Mouse (Mus musculus) natural killer cell, adult 2 months (primary cell): ENCODE results near the gene Dnah2.

Experiments used
- DNase-seq, 2 experiments: peaks; one replicate each; pipeline ENCODE4 v3.0.0; 2022; ENCODE audit warnings: low spot score in 2 of 2

Gene Dnah2

GRCm38 (mm10) chr11:69471491-69471890 lies 77.4 kb downstream of the Dnah2 start:
- DNase-seq = no peak

GRCm38 (mm10) chr11:69469301-69469700 lies 79.6 kb downstream of the Dnah2 start:
- DNase-seq = no peak

DNA sequence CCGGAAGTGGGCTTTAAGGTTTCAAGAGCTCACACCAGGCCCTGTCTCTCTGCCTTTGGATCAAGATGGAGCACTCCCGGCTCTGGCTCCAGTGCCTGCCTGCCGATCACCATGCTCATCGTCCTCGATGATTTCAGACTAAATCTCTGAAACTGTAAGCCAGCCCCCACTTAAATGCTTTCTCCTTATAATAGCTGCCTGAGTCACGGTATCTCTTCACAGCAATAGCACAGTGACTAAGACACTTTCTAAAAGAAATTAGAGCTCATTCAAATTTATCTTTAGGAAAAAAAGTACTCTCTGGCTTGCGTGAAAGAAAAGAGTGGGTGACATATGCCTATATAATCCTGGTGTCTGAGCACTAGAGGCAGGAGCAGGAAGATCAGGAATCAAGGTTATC lies 84.9 kb downstream of the Dnah2 start:
- DNase-seq = no peak

DNA sequence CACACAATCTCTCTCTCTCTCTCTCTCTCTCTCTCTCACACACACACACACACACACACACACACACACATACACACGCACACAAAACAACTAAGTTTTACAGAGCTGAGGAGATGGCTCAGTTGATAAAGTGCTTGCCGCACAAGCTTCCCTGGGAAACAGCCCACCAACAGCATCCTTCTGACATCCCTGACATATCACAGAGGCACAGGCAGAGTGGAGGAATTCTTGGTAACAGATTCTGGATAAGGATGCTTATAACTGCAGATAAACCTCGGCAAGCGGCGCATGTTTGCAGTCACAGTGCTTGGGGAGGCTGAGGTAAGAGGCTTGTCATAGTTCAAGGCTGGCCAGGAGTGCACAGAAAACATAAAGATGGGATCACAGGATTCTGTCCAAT lies 87.3 kb downstream of the Dnah2 start:
- no peak for DNase-seq

DNA sequence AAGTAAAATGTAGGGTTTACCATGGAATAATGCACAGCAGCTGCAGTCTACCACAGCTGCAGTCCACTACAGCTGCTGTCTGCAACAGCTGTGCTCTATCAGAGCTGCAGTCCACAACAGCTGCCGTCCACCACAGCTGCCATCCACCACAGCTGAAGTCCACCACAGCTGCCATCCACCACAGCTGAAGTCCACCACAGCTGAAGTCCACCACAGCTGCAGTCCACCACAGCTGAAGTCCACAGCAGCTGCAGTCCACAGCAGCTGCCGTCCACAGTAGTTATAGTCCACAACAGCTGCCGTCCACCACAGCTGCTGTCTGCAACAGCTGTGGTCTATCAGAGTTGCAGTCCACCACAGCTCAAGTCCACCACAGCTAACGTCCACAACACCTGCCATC lies 89.0 kb downstream of the Dnah2 start:
- no peak for DNase-seq

DNA sequence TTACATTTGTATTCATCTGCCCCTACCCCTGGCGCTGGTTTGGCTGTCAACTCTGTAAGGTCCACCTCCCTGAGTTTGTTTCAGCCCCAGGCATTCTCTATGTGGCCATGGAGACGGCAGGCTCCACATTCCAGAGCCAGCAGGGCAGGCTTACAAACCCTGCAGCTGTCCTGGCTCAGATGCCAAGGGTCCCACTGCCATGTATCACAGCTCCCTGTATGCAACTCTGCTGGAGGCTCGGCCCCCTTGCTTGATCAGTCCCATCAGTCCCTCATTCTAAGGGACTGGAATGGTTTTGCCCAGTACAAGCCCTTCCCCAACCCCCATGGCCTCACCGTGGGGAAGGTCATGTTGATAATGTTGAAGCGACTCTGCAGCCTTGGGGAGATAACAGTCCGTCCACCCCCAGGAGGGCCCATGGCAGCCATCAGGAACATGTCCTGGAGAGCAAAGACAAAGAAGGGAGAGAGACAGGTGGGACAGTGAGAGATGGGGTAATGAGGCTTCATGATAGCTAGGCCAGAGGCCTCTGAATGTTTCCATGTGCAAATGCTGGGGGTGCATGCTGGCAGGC lies 91.8 kb downstream of the Dnah2 start:
- no peak for DNase-seq

GRCm38 (mm10) chr11:69452114-69452867 lies 96.6 kb downstream of the Dnah2 start:
- no peak for DNase-seq

DNA sequence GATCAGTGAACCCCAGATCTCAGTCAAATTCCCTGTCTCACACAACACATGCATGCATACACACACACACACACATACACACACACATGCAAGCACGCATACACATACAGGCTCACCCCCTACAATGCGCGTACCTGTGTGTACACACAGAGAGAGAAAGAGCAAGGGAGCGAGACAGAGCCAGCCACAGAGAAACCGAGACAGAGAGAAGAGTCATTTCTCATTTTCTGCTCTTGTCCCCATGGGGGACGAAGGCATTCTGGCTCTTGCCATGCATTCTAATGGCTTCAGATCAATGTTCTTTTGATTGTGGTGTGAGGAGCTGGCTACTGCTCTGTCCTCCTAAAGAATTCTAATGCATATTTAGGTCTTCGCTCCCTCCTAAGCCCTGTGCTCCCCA lies 101.6 kb downstream of the Dnah2 start:
- no peak for DNase-seq

DNA sequence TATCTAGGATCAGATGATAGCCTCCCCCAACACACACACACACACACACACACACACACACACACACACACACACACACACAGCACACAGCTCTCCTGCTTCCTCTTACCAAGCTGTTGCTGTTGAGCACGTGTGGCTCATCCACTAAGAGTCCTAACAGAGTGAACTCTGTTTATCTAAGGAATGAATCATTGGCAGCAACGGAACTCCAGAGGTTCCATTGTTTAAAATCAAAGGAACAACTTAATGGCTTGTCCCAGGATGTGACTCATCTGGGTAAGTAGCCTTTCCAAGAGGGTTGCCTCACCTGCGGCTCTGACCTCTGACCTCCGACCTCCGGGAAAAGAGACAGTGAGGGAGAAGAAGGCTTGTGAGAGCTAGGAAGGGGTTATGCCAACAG lies 105.6 kb downstream of the Dnah2 start:
- DNase-seq = no peak

DNA sequence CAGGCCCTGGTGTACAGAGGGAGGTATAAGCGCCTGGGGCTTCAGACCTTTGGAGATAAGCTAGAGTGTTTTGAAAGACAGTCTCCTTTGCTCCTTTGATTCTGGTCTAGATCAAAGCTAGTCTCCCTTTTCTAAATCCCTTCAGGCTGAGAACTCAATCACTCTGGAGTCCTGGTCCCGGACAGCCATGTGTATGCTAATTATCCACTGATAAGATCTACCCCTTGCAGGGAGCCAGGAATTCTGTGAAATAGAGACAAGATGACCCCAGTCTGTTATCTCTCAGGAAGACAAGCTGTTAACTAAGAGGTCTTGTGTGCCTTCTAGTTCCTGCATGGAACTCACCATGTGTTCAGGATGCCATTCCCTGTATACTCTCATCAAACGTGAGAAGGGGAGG lies 111.6 kb downstream of the Dnah2 start:
- no peak for DNase-seq

DNA sequence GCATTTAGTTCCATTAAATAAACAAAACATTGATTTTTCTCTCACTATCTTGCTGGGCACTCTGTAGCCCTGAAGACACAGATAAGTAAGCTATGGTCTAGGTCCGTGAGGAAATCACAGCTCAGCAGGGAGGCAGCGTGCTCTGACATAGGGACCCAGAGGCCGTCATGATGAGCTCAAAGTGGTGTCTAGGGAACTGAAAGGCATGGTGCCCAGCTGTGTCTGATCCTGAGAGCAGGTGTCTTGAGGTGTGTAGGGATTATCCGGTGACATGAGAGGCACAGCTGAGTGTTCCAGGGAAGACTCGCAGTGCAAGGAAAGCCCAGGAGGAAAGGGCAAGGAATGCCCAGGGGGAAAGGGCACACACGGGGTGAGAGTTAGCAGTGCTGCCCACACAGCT lies 115.7 kb downstream of the Dnah2 start:
- DNase-seq = no peak

DNA sequence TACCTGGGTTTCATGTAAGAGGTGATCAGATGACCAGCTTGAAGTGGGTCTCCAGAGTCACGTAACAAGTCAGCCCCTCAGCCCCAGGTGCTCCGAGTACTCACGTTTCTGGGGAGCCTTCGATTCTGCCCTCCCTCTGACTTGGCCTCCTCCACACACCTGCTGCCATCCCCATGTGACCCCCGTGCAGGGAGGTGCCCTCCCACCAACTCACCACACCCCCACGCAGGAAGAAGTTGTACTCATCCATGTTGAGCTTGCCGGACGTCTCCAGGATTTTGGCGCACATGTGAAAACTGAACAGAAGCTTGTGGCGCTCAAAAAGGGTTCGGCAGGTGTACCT lies 116.3 kb downstream of the Dnah2 start:
- DNase-seq = no peak

DNA sequence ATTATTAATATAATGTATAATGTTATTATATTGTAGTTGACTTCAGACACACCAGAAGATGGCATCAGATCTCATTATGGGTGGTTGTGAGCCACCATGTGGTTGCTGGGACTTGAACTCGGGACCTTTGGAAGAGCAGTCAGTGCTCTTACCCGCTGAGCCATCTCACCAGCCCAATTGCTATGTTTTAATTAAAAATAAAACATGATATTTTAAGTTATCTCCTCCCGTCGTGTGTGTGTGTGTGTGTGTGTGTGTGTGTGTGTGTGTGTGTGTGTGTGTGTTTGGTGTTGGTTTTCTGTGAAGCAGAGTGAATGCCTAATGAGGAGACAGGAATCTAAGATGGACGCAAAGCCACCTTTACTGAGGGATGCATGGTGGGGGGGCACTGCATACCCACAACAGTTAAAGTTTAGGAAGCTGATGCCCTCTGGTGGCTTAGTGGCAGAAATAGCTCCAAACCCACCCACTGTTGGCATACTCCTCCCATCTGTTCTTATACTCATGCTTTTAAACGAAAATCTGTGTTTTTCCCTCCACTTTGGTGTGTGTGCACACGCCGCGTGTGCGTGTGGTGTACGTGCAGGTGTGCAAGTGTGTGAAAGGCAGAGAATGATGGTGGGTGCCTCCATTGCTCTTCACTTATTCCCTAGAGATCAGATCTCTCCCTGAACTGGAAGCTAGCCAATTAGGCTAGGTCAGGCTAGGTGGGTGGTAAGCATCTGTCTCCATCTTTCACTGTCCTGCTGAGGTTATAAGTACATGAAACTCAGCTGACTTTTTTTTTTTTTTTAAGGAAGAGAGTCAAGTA lies 116.9 kb downstream of the Dnah2 start:
- DNase-seq = peak; percentile 70 to 82

DNA sequence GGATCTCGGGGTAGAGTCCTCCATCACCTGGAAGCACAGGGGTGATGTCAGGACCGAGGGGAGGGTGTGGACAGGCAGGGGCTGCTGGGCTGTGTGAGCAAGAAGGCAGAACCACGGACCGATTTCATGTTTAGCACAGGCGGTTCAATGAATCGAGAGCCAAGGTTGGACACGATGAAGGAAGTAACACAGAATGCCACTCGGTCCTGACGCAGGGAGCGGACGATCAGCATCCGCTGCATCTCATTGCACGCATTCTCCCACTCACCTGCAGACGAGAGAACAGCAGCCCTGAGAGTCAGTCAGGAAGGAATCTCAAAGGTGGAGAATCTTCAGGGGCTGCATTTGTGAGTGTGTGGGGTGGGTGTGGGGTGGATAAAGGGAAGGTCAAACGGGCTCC lies 118.3 kb downstream of the Dnah2 start:
- no peak for DNase-seq

DNA sequence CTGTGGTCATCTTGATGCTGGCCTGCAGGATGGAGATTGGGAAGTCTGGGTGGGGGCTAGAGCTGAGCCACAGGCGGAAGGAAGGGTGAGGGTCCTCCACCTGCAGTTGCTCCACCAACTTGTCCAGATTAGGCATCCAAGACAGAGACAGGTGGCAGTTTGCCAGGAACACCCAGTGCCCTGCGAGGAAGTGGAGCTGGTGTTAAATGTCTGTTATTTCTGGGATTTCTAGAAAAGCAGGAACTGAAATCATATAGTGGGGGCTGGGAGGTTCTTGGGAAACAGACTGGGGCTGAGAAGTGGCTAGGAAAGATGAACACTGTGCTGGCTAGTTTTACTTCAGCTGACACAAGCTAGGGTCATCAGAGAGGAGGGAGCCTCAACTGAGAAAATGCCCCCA lies 119.6 kb downstream of the Dnah2 start:
- no peak for DNase-seq

DNA sequence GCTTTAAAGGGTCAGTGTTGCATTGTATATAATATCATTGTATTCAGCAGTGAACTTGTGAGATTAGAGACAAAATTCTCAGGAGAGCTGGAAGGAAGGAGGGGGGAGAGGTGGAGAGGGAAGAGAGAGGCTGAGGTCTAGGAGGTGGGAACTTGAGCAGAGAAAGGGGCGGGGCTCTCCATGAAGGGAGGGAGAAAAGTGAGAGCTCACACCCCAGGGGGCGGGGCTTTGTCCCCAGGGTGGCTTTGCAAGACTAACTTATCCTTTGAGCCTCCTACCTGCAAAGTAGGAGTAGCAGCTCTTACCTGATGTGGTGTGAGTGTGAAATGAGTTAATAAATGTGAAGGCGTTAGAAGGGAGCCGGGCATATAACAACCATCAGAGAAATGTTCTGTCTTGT lies 120.2 kb downstream of the Dnah2 start:
- DNase-seq = no peak

- DNase-seq = no peak
Observed at GRCm38 (mm10) chr11:69426246-69426645, 122.7 kb downstream of the Dnah2 start.

- DNase-seq = no peak
Observed at GRCm38 (mm10) chr11:69423885-69424284, 125.0 kb downstream of the Dnah2 start.

DNA sequence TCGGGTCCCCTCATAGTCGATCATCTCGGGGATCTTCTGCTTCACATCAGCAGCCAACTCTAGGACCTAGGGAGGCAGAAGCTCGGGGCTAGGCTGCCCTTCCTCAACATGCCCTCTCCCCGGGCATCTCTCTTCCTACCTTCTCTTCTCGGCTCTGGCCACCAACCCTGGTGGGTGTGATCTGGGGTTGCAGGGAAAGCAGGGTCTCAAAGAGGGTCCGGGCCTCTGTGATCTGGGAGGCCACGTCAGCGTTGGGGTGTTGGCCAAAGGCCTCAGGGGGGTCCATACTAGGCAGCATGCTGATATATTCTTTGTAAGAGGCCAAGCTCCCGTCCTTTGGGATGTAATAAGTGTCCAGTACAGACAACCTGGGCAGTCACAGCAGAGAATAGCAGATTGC lies 126.1 kb downstream of the Dnah2 start:
- no peak for DNase-seq

DNA sequence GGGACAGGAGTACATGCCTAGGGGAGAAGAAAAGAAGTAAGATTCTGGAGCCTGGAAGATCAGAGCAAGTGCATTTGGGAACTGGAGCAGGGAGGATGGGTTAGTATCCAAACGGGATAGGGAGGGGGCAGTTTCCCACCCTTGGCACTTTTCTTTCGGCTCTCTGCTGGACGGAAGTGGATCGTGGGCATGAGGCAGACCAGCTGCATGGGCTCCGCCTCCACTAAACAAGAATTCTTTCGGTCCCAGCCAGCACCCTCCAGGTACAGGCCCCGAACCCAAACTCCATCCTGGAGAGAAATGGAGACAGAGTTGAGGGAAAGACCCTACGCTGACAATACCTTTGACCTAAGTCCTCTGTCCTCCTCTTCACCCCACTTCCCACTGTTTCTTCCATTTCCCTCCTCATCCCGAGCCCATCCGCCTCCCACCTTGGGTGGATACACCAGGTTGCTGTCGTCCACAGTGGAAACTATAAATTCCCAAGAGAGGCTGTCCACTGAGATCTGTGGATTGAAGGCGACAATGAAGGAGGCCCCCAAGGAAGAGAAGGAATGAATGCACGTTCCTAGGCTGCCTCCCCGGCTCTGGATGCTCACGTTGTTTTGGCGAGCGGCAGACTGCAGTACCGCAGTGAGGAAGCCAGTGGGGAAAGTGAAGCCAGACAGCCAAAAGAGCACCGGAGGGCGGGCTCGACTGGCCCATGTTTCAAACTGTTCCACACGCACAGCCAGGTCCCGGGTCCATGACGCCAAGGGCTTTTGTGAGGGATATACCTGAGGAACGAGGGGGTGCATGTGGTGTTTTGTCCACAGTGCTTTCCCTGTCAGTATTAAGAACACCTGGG lies 127.6 kb downstream of the Dnah2 start:
- DNase-seq = no peak

DNA sequence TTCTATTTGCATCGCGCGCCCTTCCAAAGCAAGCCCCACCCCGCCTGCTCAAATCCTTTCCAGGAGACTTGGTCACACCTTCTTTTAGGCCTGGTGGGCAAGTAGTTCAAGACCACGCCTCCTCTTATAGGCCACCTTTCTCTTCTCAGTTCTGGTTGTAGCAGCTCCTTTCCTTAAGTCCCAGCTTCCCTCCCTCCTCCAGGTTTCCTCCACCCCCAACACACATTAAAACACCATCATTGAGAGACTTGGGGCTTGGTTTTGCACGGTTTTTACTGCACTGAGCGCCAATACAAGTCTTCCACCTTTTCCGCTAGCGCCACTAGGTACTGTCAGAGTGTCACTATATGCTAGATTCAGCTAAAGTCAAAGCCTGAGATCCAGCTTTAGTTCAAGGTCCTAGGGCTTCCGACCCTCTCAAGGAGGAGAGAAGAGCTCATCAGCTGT lies 128.3 kb downstream of the Dnah2 start:
- DNase-seq = no peak
